Mouse (Mus musculus): ENCODE results near the gene Mfsd6. TPM values are rescaled to one million over a fixed set of nuclear protein-coding genes. Genes with fewer than 3 reads are reported as not detected.
A peak's percentile ranks its signal among the peaks of the same experiment; 100 is the strongest.
"Not testable (repeated sequence)": the region's sequence is repeated elsewhere in the genome, so short reads cannot be mapped to it uniquely, and the experiment has no call there.

Gene Mfsd6
- total RNA-seq, 4 experiments from 2014 or later = 3.4 to 4.9 (median 4.2) TPM

- no peak for DNase-seq (ENCODE audit: low spot score in 2 of 2)
Measured at GRCm38 (mm10) chr1:52708745-52709144, 18.5 kb downstream of the Mfsd6 start.

GRCm38 (mm10) chr1:52707030-52707429, 20.2 kb downstream of the Mfsd6 start:
- DNase-seq (ENCODE audit: low spot score in 2 of 2) = no peak

- DNase-seq (ENCODE audit: low spot score in 2 of 2) = no peak
Measured at GRCm38 (mm10) chr1:52702738-52703491, 24.3 kb downstream of the Mfsd6 start.

GRCm38 (mm10) chr1:52701941-52702340, 25.3 kb downstream of the Mfsd6 start:
- DNase-seq (ENCODE audit: low spot score in 2 of 2) = no peak

- DNase-seq (ENCODE audit: low spot score in 2 of 2) = not testable (repeated sequence)
Measured at GRCm38 (mm10) chr1:52694456-52694855, 32.8 kb downstream of the Mfsd6 start.

- no peak for DNase-seq (ENCODE audit: low spot score in 2 of 2)
Measured at GRCm38 (mm10) chr1:52687636-52688035, 39.6 kb downstream of the Mfsd6 start.

GRCm38 (mm10) chr1:52683550-52683949, 43.7 kb downstream of the Mfsd6 start:
- DNase-seq (ENCODE audit: low spot score in 2 of 2) = no peak

- DNase-seq (ENCODE audit: low spot score in 2 of 2) = no peak
Measured at GRCm38 (mm10) chr1:52676621-52677020, 50.6 kb downstream of the Mfsd6 start.

GRCm38 (mm10) chr1:52675561-52676551, 51.4 kb downstream of the Mfsd6 start:
- no peak for DNase-seq (ENCODE audit: low spot score in 2 of 2)

GRCm38 (mm10) chr1:52669931-52670330, 57.3 kb downstream of the Mfsd6 start:
- no peak for DNase-seq (ENCODE audit: low spot score in 2 of 2)

GRCm38 (mm10) chr1:52668743-52669323, 58.4 kb downstream of the Mfsd6 start:
- no peak for DNase-seq (ENCODE audit: low spot score in 2 of 2)

GRCm38 (mm10) chr1:52663228-52663627, 64.0 kb downstream of the Mfsd6 start:
- DNase-seq (ENCODE audit: low spot score in 2 of 2) = no peak

- DNase-seq (ENCODE audit: low spot score in 2 of 2) = no peak
Measured at GRCm38 (mm10) chr1:52660765-52661164, 66.5 kb downstream of the Mfsd6 start.

GRCm38 (mm10) chr1:52660278-52660677, 67.0 kb downstream of the Mfsd6 start:
- no peak for DNase-seq (ENCODE audit: low spot score in 2 of 2)

- no peak for DNase-seq (ENCODE audit: low spot score in 2 of 2)
Measured at GRCm38 (mm10) chr1:52658160-52658559, 69.1 kb downstream of the Mfsd6 start.

- DNase-seq (ENCODE audit: low spot score in 2 of 2) = no peak
Measured at GRCm38 (mm10) chr1:52655153-52655552, 72.1 kb downstream of the Mfsd6 start.

GRCm38 (mm10) chr1:52653366-52653765, 73.9 kb downstream of the Mfsd6 start:
- no peak for DNase-seq (ENCODE audit: low spot score in 2 of 2)

- no peak for DNase-seq (ENCODE audit: low spot score in 2 of 2)
Measured at GRCm38 (mm10) chr1:52652601-52653253, 74.5 kb downstream of the Mfsd6 start.

GRCm38 (mm10) chr1:52650066-52650465, 77.2 kb downstream of the Mfsd6 start:
- no peak for DNase-seq (ENCODE audit: low spot score in 2 of 2)

- peak; percentile 46 to 54 for DNase-seq (ENCODE audit: low spot score in 2 of 2)
Measured at GRCm38 (mm10) chr1:52648153-52649027, 78.9 kb downstream of the Mfsd6 start.
